Mouse (Mus musculus): ENCODE measurements around the gene Ndufa3.

Gene Ndufa3

GRCm38 (mm10) chr7:3609082-3609481, 8.1 kb upstream of the Ndufa3 start:
- no peak for DNase-seq (ENCODE audit: extremely low spot score, low read depth, low spot score)

- no peak for DNase-seq (ENCODE audit: extremely low spot score, low read depth, low spot score)
Observed at GRCm38 (mm10) chr7:3610437-3610836, 6.7 kb upstream of the Ndufa3 start.

DNA sequence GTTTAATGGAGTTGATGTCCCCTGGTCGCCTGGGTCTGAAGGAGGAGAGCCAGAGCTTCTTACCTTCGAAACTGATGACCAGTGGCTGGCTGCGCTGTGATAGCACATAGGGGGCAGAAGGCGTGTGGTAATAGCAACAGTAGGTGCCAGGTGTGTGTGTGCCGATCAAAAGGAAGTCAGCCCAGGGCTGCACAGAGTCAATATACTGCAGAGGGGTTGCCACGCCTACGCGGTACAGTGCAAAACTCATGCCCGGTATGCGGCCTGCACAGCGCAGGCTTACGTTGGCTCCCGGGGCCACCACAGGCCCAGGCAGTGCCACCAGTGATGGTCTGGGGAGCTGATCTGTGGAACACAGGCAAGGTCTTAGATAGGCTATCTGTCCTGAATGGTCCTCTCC, 6.2 kb upstream of the Ndufa3 start:
- DNase-seq (ENCODE audit: extremely low spot score, low read depth, low spot score): no peak

GRCm38 (mm10) chr7:3614021-3614420, 3.2 kb upstream of the Ndufa3 start:
- no peak for DNase-seq (ENCODE audit: extremely low spot score, low read depth, low spot score)

DNA sequence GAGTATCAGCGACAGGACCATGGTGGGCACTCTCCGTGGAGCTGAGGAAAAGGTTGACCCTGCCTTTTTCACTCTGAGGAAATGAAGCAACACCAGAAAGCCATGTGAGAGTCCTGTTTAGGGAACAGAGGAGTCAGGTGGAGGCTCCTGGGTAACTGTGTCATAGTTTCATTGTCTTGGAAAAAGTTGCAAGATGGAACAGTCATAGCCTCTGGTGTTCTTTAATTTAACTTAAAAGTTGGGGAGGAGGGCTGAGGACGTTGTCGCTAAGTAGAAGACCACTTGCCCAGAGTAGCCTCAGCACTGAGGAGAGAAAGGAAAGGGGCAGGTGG, 1.1 kb upstream of the Ndufa3 start, which contains the start of gene Oscar:
TSS of gene Oscar (minus strand) at position 101 of the 332 bp plus-strand sequence.
- no peak for DNase-seq (ENCODE audit: extremely low spot score, low read depth, low spot score)

GRCm38 (mm10) chr7:3616389-3617241, 558 bp upstream of the Ndufa3 start:
- no peak for DNase-seq (ENCODE audit: extremely low spot score, low read depth, low spot score)

DNA sequence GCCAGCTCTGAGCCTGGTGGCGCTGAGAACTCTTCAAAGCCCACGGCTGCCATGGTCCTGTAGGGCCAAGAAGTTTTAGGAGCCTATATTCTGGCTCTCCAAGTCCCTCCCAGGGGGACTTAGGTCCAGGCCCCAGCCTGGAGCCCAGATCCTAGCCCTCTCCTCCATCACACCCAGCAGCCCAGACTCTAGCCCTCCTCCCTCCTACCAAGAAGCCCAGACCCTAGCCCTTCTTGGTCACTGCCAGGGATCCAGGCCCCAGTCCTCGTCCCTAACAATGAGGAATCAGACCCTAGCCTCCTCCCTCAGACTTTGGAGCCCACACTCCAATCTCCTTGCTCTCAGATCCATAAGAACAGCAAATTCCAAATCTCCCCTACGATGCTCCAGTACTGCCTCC, 11.9 kb downstream of the Ndufa3 start:
- no peak for DNase-seq (ENCODE audit: extremely low spot score, low read depth, low spot score)

GRCm38 (mm10) chr7:3629543-3630477, 12.6 kb downstream of the Ndufa3 start, which contains the start of the genes Tfpt and Prpf31:
Gene Tfpt (minus strand): TSS chr7:3629929.
Gene Prpf31 (plus strand): TSS chr7:3629985.
- DNase-seq (ENCODE audit: extremely low spot score, low read depth, low spot score): peak; percentile 92

DNA sequence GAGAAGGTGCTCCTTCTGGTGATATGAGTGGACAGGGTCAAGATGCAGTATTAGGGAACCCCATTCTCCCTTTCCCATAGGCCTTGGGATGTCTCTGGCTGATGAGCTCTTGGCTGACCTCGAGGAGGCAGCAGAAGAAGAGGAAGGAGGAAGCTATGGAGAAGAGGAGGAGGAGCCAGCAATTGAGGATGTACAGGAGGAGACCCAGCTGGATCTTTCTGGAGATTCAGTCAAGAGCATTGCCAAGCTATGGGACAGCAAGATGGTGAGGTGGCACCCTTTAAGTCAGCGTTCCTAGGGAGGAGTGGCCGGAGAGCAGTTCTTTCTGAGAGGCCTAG, 13.3 kb downstream of the Ndufa3 start:
- DNase-seq (ENCODE audit: extremely low spot score, low read depth, low spot score): no peak

DNA sequence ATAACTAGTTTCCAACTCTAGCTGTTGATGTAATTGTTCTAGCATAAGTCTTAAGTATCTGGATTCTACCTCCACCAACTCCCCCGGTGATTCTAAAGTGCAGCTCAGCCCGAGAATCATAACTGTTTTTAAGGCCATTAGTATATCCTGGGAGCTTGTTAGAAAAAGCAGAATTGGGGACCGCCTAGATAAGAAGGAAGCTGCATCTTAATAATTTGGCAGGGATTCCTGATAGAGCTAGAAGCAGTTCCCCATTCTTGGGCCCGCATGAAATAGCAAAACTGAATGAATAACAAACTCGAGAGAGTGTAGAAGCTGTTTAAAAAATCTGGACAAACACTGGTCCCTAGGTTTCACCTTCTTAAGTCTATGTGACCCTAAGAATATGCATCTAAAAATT, 26.2 kb downstream of the Ndufa3 start:
- no peak for DNase-seq (ENCODE audit: extremely low spot score, low read depth, low spot score)

- no peak for DNase-seq (ENCODE audit: extremely low spot score, low read depth, low spot score)
Observed at GRCm38 (mm10) chr7:3643843-3644242, 26.7 kb downstream of the Ndufa3 start.

DNA sequence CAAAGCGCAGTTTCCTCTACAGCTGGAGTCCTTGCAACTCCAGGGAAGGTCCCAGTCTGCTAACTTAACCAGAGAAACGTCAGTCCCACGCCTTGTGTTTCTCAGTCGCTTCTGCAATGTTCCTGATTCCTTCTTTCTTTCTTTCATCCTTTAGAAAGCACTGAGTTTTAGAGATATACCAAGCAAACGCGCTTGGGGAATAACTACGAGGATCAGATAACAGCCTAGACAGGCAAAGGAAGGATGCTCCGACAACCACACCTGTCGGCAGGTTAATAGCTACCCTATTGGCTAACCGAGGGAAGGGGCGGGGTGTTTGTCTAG, 27.1 kb downstream of the Ndufa3 start:
- DNase-seq (ENCODE audit: extremely low spot score, low read depth, low spot score): no peak

DNA sequence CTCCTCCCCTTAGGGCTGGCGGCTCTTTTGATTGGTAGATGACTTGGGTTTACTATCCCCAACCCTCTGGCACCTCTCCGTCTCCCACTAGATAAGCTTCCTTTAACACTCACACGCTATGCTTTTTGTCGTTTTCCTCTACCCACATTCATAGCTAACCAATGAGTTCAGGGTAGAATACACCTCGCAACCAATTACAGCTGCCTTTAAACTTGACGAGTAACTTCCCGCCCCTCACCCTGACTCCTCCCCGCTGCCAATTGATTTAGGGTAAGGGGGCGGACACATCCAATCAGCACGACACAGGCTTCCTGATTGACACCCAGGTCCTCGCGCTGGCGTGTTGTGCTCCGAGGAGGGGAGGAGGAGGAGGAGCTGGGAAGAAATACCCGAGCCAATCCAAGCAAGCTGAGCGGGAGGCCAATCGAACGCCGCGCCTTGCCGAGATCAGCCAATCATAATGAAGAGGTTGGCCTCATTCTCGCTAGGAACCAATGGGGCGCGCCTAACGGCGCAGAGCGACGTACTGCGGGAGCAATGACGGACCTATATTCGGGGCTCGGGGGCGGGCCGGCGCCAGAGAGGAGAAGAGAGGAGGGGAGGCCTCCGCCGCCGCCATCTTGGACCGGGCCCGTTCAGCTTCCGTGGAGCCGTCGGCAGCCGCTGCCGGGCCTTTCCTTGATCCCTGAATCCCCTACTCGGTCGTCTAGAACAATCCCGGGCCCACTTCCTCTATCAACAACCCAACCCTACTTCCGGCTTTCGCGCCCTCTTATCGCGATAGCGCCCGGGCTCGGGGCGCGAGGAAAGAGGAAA, 27.7 kb downstream of the Ndufa3 start, which contains the start of gene Cnot3:
TSS of gene Cnot3 (plus strand) at position 597 of the 816 bp plus-strand sequence.
- DNase-seq (ENCODE audit: extremely low spot score, low read depth, low spot score): peak; percentile 93

- DNase-seq (ENCODE audit: extremely low spot score, low read depth, low spot score): no peak
Observed at GRCm38 (mm10) chr7:3645488-3646025, 28.4 kb downstream of the Ndufa3 start.

GRCm38 (mm10) chr7:3646188-3646587, 29.0 kb downstream of the Ndufa3 start:
- no peak for DNase-seq (ENCODE audit: extremely low spot score, low read depth, low spot score)

GRCm38 (mm10) chr7:3646641-3647040, 29.5 kb downstream of the Ndufa3 start:
- DNase-seq (ENCODE audit: extremely low spot score, low read depth, low spot score): no peak

GRCm38 (mm10) chr7:3656966-3657365, 39.8 kb downstream of the Ndufa3 start:
- DNase-seq (ENCODE audit: extremely low spot score, low read depth, low spot score): no peak

GRCm38 (mm10) chr7:3658578-3658977, 41.4 kb downstream of the Ndufa3 start:
- DNase-seq (ENCODE audit: extremely low spot score, low read depth, low spot score): no peak

- no peak for DNase-seq (ENCODE audit: extremely low spot score, low read depth, low spot score)
Observed at GRCm38 (mm10) chr7:3664524-3665214, 47.5 kb downstream of the Ndufa3 start.
